Mouse (Mus musculus): ENCODE data around the gene Nbea.

Gene Nbea

GRCm38 (mm10) chr3:55593312-55593711 is 590.2 kb downstream of the Nbea start:
- no peak for DNase-seq (ENCODE audit: low spot score in 2 of 2)

- DNase-seq (ENCODE audit: low spot score in 2 of 2), result no peak
Observed at GRCm38 (mm10) chr3:55590727-55591126, 592.8 kb downstream of the Nbea start.

GRCm38 (mm10) chr3:55590291-55590690 is 593.2 kb downstream of the Nbea start:
- DNase-seq (ENCODE audit: low spot score in 2 of 2), result no peak

GRCm38 (mm10) chr3:55589402-55589944 is 594.0 kb downstream of the Nbea start:
- no peak for DNase-seq (ENCODE audit: low spot score in 2 of 2)

- DNase-seq (ENCODE audit: low spot score in 2 of 2), result no peak
Observed at GRCm38 (mm10) chr3:55587972-55588946, 595.2 kb downstream of the Nbea start.

GRCm38 (mm10) chr3:55587434-55587971 is 596.0 kb downstream of the Nbea start:
- no peak for DNase-seq (ENCODE audit: low spot score in 2 of 2)

Measured in right cerebral cortex, adult 2 months (tissue).